Mouse (Mus musculus): Measurements from ENCODE around the gene Ppp1r26. TPM values are rescaled to one million over a fixed set of nuclear protein-coding genes. Genes with fewer than 3 reads are reported as not detected.

The Ppp1r26 gene
- total and polyA plus RNA-seq, 3 experiments = not detected

DNA sequence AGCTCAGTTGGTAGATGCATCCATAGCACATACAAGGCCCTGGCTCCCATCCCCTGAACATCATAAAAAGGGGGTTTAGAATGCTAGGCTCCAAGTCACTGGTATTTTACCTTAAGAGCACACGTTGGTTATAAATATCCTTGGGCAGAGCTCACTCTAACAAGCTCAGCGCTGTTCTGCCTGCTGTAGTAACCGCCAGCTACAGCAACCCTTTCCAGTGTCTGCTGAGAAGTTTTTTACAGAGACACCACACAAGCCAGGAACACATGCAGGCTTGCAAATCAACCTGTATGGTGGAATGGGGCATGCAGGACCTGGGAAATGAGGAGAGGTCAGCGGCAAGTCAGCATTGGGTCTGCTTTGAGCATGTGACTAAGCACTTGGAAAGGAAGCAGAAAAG is 37.5 kb upstream of the Ppp1r26 start:
- no peak for DNase-seq (ENCODE audit: low read depth, low spot score)
- Histone ChIP-seq H3K9me3 (replicated peaks; ENCODE audit: insufficient read depth, low read length) (no peaks in the 10 kb centered on the region), H3K4me1 (ENCODE audit: control insufficient read depth in 1 of 2, insufficient read depth in 2 of 2, low read length in 2 of 2) (no peaks in the 10 kb centered on the region)

DNA sequence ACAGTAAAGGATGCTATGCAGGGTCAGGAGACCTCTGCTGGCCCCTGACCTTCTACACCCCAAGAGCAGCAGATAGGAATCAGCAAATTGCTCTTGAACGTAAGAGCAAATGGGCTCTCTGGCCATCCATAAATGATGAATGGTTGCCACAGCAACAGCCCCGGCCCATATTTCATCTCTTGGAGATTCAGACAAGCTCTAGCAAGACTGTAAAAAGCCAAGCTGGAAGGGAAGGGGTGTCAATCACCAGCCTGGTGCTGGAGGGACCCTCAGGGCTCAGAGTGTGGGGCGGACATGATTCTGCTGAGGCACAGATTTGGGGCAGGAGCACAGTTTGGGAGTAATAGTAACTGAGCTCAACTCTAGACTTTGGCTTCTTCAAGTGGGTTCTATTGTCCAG is 37.0 kb upstream of the Ppp1r26 start:
- H3K27ac ChIP-seq (ENCODE audit: control insufficient read depth, low read depth, low read length) = no peak overlapping the region
- 0 out of 4 replicates have a peak, but pooled peaks cover 0 to 1% of the 10 kb centered on the region in 2 experiments for H3K27me3 ChIP-seq (ENCODE audit: control insufficient read depth in 1 of 2, insufficient read depth in 2 of 2, low read length in 2 of 2)
- no peak for TF ChIP-seq E2F4 (IDR thresholded peaks at IDR 0.05; ENCODE audit: borderline replicate concordance, low read depth, low read length)
- TF ChIP-seq EP300 (IDR thresholded peaks at IDR 0.05; ENCODE audit: low read depth in 1 of 2, low read length in 2 of 2) = no peak
- TF ChIP-seq GABPA (IDR thresholded peaks at IDR 0.05; ENCODE audit: low read depth, low read length) = no peak
- no peak for TF ChIP-seq JUND (IDR thresholded peaks at IDR 0.05; ENCODE audit: low read depth, low read length)
- no peak for TF ChIP-seq SIN3A (IDR thresholded peaks at IDR 0.05; ENCODE audit: low read length)
- TF ChIP-seq NELFE (IDR thresholded peaks at IDR 0.05; ENCODE audit: low read depth, low read length) = no peak
- TF ChIP-seq TCF12 (IDR thresholded peaks at IDR 0.05; ENCODE audit: low read depth, low read length) = no peak
- no peak for TF ChIP-seq USF2 (IDR thresholded peaks at IDR 0.05; ENCODE audit: borderline replicate concordance in 1 of 2, insufficient read depth in 1 of 2, low read depth in 1 of 2, low read length in 2 of 2)
- no peak for TF ChIP-seq POLR2A (IDR thresholded peaks at IDR 0.05; ENCODE audit: control insufficient read depth in 1 of 2, insufficient read depth in 1 of 2, low read depth in 1 of 2, low read length in 2 of 2, poor library complexity in 1 of 2)
- TF ChIP-seq MYB (IDR thresholded peaks at IDR 0.05; ENCODE audit: low read depth, low read length) = no peak
- TF ChIP-seq HCFC1 (IDR thresholded peaks at IDR 0.05; ENCODE audit: low read depth, low read length) = no peak
- TF ChIP-seq RAD21 (IDR thresholded peaks at IDR 0.05; ENCODE audit: low read depth, low read length) = no peak
- no peak for TF ChIP-seq GATA1 (IDR thresholded peaks at IDR 0.05; ENCODE audit: low read depth, low read length)
- no peaks in the 10 kb centered on the region for H3K9me3 ChIP-seq (replicated peaks; ENCODE audit: insufficient read depth, low read length)
- H3K36me3 ChIP-seq (ENCODE audit: control insufficient read depth in 1 of 2, insufficient read depth in 2 of 2, low read length in 2 of 2) = no peaks in the 10 kb centered on the region
- H3K9ac ChIP-seq (ENCODE audit: control insufficient read depth, low read depth, low read length, poor library complexity, severe bottlenecking) = no peak overlapping the region
- no peak for DNase-seq (ENCODE audit: low read depth, low spot score)
- no peak overlapping the region for H3K4me3 ChIP-seq (ENCODE audit: control insufficient read depth in 1 of 2, insufficient read depth in 1 of 2, low read depth in 2 of 2, low read length in 2 of 2)
- no peaks in the 10 kb centered on the region for H3K79me2 ChIP-seq (ENCODE audit: control insufficient read depth, insufficient read depth, low read length, poor library complexity)
- no peaks in the 10 kb centered on the region for H3K4me1 ChIP-seq (ENCODE audit: control insufficient read depth in 1 of 2, insufficient read depth in 2 of 2, low read length in 2 of 2)

More for the DNA sequence above, 37.5 kb upstream of the Ppp1r26 start:
- TF ChIP-seq NRF1 (IDR thresholded peaks at IDR 0.05; ENCODE audit: insufficient read depth, low read depth, low read length, poor library complexity, severe bottlenecking) (no peak), MAZ (IDR thresholded peaks at IDR 0.05; ENCODE audit: low read depth, low read length) (no peak), POLR2AphosphoS5 (IDR thresholded peaks at IDR 0.05; ENCODE audit: borderline replicate concordance, low read depth, low read length) (no peak), MEF2A (IDR thresholded peaks at IDR 0.05; ENCODE audit: extremely low read depth, insufficient replicate concordance, low read depth, low read length, poor library complexity, severe bottlenecking) (no peak), EP300 (IDR thresholded peaks at IDR 0.05; ENCODE audit: low read depth in 1 of 2, low read length in 2 of 2) (no peak), ZKSCAN1 (IDR thresholded peaks at IDR 0.05; ENCODE audit: low read depth, low read length) (no peak), BHLHE40 (IDR thresholded peaks at IDR 0.05; ENCODE audit: borderline replicate concordance, low read depth, low read length) (no peak), ETS1 (IDR thresholded peaks at IDR 0.05; ENCODE audit: low read depth, low read length) (no peak), MYC (IDR thresholded peaks at IDR 0.05; ENCODE audit: low read depth, low read length) (no peak), RCOR1 (IDR thresholded peaks at IDR 0.05; ENCODE audit: low read depth, low read length) (no peak), GATA1 (IDR thresholded peaks at IDR 0.05; ENCODE audit: low read depth, low read length) (no peak), KAT2A (conservative IDR thresholded peaks at IDR 0.05; ENCODE audit: low read depth, low read length) (no peak), ZNF384 (IDR thresholded peaks at IDR 0.05; ENCODE audit: low read depth, low read length) (no peak), POLR2A (IDR thresholded peaks at IDR 0.05; ENCODE audit: control insufficient read depth in 1 of 2, insufficient read depth in 1 of 2, low read depth in 1 of 2, low read length in 2 of 2, poor library complexity in 1 of 2) (no peak)
- Histone ChIP-seq H3K36me3 (ENCODE audit: control insufficient read depth in 1 of 2, insufficient read depth in 2 of 2, low read length in 2 of 2) (no peaks in the 10 kb centered on the region), H3K79me2 (ENCODE audit: control insufficient read depth, insufficient read depth, low read length, poor library complexity) (no peaks in the 10 kb centered on the region), H3K9ac (ENCODE audit: control insufficient read depth, low read depth, low read length, poor library complexity, severe bottlenecking) (no peak overlapping the region), H3K27me3 (ENCODE audit: control insufficient read depth in 1 of 2, insufficient read depth in 2 of 2, low read length in 2 of 2) (0 out of 4 replicates have a peak, but pooled peaks cover 0 to 1% of the 10 kb centered on the region in 2 experiments), H3K4me3 (ENCODE audit: control insufficient read depth in 1 of 2, insufficient read depth in 1 of 2, low read depth in 2 of 2, low read length in 2 of 2) (no peak overlapping the region), H3K27ac (ENCODE audit: control insufficient read depth, low read depth, low read length) (no peak overlapping the region)

Measured in MEL (cell line).